Mouse (Mus musculus): ENCODE data around the gene Atg3.
A peak's percentile ranks its signal among the peaks of the same experiment; 100 is the strongest.

Atg3 gene

DNA sequence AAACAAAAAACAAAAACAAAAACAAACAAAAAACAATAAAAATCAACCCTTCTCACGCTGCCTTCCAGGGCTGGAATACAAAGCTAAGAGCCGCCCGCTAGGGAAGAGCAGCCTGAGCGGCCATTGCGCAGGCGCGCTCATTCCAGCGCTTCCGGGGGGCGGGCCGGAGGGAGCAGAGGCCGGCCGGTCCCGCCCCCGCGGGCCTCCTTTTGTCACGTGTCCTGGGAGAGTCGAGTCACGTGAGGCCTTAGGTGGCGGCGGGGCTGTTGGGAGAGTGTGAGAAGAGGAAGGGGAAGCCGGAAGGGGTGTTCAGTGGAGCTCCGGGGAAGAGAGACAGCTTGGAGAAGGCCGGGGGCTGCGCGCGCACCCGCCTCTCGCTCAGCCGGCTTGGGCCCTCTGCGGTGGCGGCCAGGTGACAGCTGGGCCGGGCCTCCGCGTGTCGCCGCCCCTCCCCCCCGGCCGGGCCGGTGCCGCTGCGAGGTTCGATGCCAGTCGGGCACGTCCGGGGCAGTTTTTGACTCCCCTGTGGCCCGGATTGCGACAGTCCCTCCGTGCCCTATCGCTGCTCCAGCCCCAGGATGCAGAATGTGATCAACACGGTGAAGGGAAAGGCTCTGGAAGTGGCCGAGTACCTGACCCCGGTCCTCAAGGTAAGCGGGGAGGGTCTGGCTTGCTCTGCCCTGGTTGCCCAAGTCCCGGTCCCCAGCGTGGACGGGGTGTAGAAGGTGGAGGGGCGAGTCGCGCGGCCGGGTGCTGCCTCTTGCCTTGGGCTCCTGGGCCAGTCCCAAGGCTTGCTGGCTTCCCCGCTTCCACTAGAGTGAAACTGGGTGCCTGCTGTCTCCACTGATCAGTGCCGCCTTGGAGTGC is at the start of gene Atg3, which contains the start of gene Slc35a5:
Atg3 (plus strand) TSS at position 264 of the 867 bp plus-strand sequence.
Slc35a5 (minus strand) TSS at position 185 of the 867 bp plus-strand sequence.
- peak; percentile 96 to 99 for DNase-seq

GRCm38 (mm10) chr16:45110498-45110897 is 48.1 kb upstream of the Atg3 start:
- DNase-seq, result peak; percentile 57 to 79

GRCm38 (mm10) chr16:45117200-45117599 is 41.4 kb upstream of the Atg3 start:
- no peak for DNase-seq

GRCm38 (mm10) chr16:45118760-45119159 is 39.8 kb upstream of the Atg3 start:
- no peak for DNase-seq

- peak; percentile 52 to 73 for DNase-seq
Observed at GRCm38 (mm10) chr16:45120844-45121425, 37.6 kb upstream of the Atg3 start.

DNA sequence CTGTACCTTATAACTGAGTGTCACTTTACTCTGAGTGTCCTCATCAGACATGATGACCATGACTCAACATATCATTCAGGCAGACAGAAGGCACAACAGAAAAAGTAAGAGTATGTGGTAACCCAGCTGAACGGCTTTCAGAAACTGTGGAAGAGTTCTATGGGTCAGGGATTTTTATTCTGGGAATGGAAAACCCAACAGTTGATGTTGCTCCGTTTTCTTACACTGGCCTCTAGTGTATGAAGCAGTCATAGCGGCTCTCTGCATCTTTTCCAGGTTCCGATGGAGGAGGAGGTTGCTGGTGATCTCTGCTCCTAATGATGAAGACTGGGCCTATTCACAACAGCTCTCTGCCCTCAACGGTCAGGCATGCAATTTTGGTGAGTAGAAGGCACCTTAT is 36.0 kb upstream of the Atg3 start:
- no peak for DNase-seq

DNA sequence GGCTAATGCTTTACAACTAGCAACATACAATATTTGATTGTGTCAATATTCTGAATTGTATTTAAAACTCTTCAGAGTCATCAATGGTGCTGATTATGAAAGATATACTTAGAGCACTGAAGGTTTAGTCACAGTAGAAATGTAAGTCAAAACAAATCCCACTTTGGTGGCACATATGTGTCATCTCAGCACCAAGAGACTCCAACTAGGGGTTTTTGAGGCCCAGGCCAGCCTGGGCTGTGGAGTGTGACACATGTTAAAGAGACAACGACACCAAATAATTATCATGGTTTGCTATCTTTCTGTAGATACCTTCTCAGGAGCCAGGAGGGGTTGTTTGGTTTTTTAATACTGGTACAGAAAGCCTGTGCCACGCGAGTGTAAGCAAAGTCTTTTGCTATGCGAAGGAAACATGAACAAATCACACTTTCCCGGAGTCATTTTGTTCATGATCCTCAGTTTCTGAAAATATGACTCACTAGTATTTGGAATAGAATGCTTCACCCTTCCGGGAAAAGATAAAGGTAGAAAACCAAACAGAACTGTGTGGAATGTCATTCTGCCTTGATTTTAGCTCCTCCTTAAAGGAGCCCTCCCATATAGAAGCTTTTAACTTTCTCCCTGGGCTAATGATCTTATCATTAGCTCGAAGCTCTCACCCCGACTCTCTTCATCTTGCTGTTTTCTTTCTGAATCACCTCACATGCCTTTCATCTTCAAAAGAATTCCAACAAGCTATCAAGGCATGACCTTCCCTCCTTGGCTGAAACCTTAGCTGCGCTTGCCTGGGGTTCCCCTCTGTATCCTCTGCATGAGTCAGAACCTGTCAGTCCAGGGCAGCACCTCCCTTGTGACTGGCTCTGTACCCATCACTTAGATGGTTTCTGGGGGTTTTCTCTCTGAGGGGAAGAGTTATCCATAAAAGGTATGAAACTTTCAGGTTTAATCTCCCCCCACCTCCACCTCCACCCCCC is 34.1 kb upstream of the Atg3 start:
- DNase-seq, result no peak

GRCm38 (mm10) chr16:45127936-45128710 is 30.5 kb upstream of the Atg3 start:
- no peak for DNase-seq

- no peak for DNase-seq
Observed at GRCm38 (mm10) chr16:45141711-45142110, 16.9 kb upstream of the Atg3 start.

DNA sequence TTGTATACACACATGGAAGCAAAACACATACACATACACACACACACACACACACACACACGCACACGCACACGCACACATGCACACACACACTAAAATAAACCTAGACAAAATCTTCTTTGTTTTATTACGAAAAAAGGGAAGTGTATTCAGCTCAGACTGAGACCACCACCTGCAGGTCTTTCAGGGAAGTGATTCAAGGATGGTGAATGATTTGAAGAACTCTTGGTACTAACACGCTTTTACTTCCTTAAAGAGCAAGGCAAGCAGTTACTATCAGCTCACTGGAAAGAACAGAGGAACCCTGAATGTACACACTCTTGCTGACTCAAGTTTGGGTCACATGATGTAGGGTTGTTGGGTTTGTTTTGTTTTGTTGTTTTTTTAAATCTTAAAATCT is 16.0 kb upstream of the Atg3 start:
- DNase-seq, result peak in 1 of 2 experiments; percentile 24

DNA sequence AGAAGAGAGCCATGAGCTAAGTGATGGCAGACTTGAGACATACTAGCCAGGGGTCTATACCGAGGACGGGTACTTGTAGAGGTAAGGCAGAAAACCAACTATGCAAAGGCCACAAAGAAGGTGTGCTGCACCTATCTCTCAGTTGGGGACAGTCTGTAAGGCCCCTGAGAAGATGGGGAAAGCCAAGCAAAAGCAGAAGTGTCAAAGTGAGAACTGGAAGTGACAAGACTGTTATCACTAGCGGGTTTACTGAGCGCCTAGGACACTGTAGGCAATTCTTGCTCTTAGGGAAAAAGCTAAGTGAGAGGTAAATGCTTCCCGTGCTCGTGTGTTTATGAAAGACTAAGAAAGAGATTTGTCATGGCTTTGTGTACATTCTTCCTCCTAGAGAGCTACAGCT is 13.5 kb upstream of the Atg3 start:
- DNase-seq, result no peak

- no peak for DNase-seq
Observed at GRCm38 (mm10) chr16:45148488-45149082, 10.0 kb upstream of the Atg3 start.

DNA sequence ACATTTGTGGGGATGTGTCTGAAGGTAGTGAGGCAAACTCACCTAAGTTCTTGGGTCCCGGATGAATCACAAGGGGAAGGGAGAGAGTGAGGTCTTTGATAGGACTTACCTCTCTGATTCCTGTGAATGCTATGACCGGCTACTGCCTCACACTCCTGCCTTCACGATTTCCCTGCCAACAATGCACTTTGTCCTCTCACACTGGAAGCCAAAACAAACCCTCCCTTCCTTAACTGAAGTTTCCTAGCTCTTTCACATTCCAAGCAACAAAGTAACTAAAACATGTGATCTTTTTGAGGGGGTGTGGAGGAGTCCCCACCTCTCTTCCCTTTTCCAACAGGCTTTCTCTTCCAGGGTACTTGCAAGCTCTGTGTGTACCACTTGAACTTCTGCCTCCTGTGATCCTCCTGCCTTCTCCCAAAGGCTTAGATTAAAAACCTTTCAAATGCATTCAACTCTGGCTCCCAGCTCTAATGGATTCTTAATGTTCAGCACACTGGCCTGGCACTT is 3.8 kb upstream of the Atg3 start:
- peak in 1 of 2 experiments; percentile 25 for DNase-seq

GRCm38 (mm10) chr16:45158136-45158521 is 456 bp upstream of the Atg3 start:
- DNase-seq, result peak; percentile 84 to 88

DNA sequence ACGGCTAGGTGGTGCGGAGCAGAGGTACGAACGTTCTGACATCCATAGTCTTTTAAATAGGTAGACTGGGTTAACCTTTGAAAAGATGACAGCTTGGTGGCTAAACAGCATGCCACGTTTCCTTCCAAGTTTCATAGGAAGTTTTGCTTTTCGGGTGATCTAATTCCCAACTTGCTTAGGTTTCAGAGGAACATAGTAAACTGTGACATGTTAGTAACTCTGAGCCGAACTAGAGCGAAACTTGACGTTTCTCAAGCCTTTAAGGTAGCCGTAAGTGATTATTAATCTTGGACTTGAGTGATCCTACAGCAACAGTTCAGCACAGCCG is 768 bp downstream of the Atg3 start:
- no peak for DNase-seq

DNA sequence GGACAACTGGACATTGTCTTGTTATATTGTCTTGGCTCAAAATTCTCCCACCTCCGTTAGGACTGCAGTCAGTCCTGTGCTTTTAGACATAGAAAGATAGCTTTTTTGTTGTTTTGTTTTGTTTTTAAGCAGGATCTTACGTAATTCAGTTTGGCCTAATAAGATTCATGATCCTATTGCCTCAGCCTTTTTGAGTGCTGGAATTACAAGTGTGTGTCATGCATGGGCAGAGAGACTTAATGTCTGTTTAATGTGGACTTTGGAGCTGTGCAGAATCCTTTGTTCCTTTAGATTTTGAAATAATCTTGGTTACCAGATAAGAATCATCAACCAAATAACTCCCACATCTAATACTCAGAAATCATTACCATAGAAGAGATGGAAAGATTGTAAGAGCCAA is 20.0 kb downstream of the Atg3 start:
- DNase-seq, result no peak

GRCm38 (mm10) chr16:45181824-45182223 is 23.2 kb downstream of the Atg3 start:
- no peak for DNase-seq

- peak; percentile 43 to 79 for DNase-seq
Observed at GRCm38 (mm10) chr16:45192613-45193012, 34.0 kb downstream of the Atg3 start.

DNA sequence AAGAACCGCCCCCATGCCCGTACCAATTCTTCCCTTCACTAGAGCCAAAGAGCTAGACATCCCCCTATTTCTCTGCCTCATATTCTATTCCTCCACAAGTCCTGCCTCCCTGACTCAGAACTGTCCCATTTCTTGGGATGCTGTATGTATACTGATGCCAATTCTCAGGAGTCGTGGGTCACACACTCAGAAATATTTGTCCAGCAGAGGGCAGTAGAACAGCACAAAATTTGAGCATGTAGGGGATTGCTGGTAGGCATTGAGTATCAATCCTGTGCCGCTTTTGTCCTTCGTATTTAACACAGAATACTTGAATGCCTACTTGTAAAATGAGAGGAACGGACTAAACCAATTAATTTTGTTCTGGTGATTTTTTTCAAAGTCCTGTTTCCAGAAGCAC is 38.2 kb downstream of the Atg3 start:
- peak in 1 of 2 experiments; percentile 74 for DNase-seq

DNA sequence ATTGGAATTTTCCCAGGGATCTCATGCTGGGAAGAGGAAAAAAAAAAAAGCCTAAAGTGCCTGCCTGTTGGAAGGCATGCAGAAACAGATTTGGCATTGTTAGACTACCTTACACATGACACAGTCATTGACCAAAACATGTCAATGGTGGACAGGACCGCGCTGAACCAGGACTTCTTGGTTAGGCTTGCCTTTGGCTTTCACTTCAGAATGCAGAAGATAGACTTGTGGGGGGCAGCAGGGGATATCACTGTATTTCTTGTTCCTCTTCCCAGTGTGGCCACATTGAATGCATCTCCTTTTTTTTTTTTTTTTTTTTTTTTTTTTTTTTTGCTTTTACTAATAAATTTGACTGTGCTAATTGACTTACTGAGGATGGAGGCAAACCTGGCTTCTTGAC is 42.8 kb downstream of the Atg3 start:
- DNase-seq, result no peak

GRCm38 (mm10) chr16:45204438-45204837 is 45.9 kb downstream of the Atg3 start:
- DNase-seq, result no peak

Data from lung, postnatal 4 days (tissue).